Mouse (Mus musculus) stomach, embryonic 15.5 days (tissue): ENCODE measurements around the gene Slc25a20. TPM values are rescaled to one million over a fixed set of nuclear protein-coding genes. Genes with fewer than 3 reads are reported as not detected.

Experiments used
- ATAC-seq: fragments of 200-750 bp; cut with Nextera tagmentation; 2 replicates; pipeline ENCODE4 v1.8.0; 2017; ENCODE audit warnings: low read depth, moderate number of reproducible peaks, moderate TSS enrichment; ENCODE audit not compliant: insufficient read depth, low FRiP score
- H3K27ac ChIP-seq: fragments of 300-500 bp; sonication (generic); 2 replicates; pipeline ENCODE4 v1.5.1; 2015; ENCODE audit warnings: mild to moderate bottlenecking, inconsistent platforms
- H3K27me3 ChIP-seq: fragments of 300-500 bp; sonication (generic); replicated peaks from 2 replicates; pipeline ENCODE4 v1.6.1; 2015; ENCODE audit warnings: inconsistent platforms
- H3K36me3 ChIP-seq: fragments of 300-500 bp; sonication (generic); 2 replicates; pipeline ENCODE4 v1.6.1; 2015; ENCODE audit warnings: inconsistent platforms
- H3K4me1 ChIP-seq: fragments of 300-500 bp; sonication (generic); 2 replicates; pipeline ENCODE4 v1.6.1; 2015; ENCODE audit warnings: inconsistent platforms
- H3K4me2 ChIP-seq: fragments of 300-500 bp; sonication (generic); 2 replicates; pipeline ENCODE4 v1.6.1; 2015; ENCODE audit warnings: mild to moderate bottlenecking, inconsistent platforms
- H3K4me3 ChIP-seq: fragments of 300-500 bp; sonication (generic); replicated peaks from 2 replicates; pipeline ENCODE4 v1.5.1; 2015; ENCODE audit warnings: inconsistent platforms
- H3K9ac ChIP-seq: fragments of 300-500 bp; sonication (generic); 2 replicates; pipeline ENCODE4 v1.6.1; 2015; ENCODE audit warnings: inconsistent platforms
- H3K9me3 ChIP-seq: fragments of 300-500 bp; sonication (generic); 2 replicates; pipeline ENCODE4 v1.6.1; 2016; ENCODE audit warnings: inconsistent platforms
- WGBS: fragments of 180-500 bp; shearing (Covaris S2); methylation state at CpG from one replicate; pipeline ENCODE4 v1.1.7; 2015; 5-methylcytosine and 5-hydroxymethylcytosine counted together
- polyA plus RNA-seq: library from polyadenylated mRNA; unstranded; fragments of >200 nt; fragmentation: Nextera tagmentation; extraction: Ambion mirVana; gene quantifications from 2 replicates; pipeline ENCODE4 v1.2.1, GENCODE M21; 2015

The Slc25a20 gene
- polyA plus RNA-seq, result 40.5 and 51.1 TPM in 2 replicates

DNA sequence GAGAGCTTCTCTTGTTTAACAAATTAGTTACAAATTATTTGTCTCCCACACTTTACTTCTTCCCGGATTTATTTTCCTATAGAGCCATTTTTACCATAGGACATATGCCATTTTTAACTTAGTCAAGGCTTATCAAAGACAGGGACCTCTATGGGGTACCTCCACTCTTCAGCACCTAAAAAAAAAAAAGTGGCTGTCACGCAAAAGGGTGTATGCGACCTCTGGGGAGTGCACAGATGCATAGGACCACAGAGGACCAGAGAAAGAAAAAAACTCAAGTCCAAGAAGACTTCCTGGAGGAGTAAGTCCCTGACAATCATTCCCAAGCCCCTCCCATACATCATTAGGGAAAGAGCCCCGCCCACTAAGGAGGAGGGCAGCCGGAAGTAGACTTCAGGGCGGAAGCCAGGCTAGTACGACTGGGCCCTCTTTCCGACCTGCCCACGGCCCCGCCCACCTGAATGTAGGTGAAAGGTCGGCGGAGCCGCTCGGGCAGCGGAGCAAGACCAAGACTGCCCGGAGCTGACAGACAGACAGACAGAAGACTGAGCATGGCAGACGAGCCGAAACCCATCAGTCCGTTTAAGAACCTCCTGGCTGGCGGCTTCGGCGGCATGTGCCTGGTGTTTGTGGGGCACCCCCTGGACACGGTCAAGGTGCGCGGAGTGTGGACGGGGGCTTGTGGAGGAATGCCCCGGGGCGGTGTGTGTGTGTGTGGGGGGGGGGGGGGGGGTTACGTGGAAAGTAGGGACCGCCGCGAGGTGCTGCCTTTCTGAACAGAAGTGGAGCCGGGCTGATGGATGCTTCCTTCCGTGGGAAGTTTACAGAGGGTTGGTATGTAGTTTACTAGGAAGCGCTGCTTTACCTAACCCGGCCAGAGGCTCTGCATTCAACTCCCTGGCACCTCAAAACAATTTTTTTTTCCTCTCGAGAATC, at the start of gene Slc25a20:
Gene Slc25a20, plus strand, starts transcription at position 412 of the 936 bp plus-strand sequence.
- Histone ChIP-seq H3K27ac (0 out of 2 replicates have a peak within 1 kb of the TSS, but pooled peaks have one; percentile 11), H3K9me3 (no peaks in the 10 kb centered on the region), H3K9ac (peak within 1 kb of the TSS; percentile 39; the same call in 1 of the 2 replicates), H3K27me3 (no peaks in the 10 kb centered on the region), H3K4me3 (peak within 1 kb of the TSS; percentile 69), H3K4me1 (0 out of 2 replicates have a peak, but pooled peaks cover 4% of the 10 kb centered on the region), H3K4me2 (peak within 1 kb of the TSS; percentile 80), H3K36me3 (no peaks in the 10 kb centered on the region)
- peak; percentile 94 for ATAC-seq
- 2% methylated on average over 36 of the region's 37 CpGs for WGBS

DNA sequence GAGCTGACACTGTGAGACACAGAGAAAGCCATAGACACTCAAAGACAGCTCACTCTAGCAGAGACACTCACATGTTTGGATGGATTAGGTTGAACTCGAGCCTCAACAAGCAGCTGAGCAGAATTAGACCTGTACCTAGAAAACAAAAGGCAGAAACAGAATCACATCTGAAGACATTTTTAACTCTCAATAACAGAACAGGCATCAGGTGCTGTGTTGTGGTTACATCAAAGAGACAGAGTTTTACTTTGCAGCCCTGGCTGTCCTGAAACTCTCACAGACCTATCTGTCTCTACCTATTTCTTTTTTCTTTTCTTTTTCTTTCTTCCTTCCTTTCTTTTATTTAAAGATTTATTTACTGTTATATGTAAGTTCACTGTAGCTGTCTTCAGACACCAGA, 44.6 kb upstream of the Slc25a20 start:
- Histone ChIP-seq H3K9ac (no peak overlapping the region), H3K4me1 (no peaks in the 10 kb centered on the region), H3K36me3 (peaks cover 44% of the 10 kb centered on the region), H3K27me3 (no peaks in the 10 kb centered on the region), H3K27ac (no peak overlapping the region), H3K9me3 (no peaks in the 10 kb centered on the region), H3K4me2 (no peak overlapping the region), H3K4me3 (no peak overlapping the region)
- ATAC-seq, result no peak
- WGBS, result 94% methylated on average over 1 of the region's 1 CpGs

DNA sequence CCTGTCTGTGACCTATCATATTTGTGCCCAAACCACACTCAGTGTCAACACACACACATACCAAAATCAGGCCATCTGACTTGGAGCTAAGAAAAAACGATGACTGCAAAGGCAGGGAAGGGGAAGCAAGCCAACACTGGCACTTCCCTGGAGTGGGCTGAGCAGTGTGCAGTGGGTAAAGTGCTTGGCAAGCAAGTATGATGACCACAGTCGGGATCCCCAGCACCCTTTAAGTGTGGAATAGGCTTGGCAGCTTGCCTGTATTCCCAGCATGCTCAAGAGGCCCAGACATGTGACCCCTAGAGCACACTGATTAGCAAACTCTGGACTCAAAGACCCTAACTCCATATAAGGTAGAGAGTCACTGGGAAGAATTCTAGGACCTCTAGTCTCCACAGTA, 35.4 kb upstream of the Slc25a20 start:
- no peak for ATAC-seq
- no peaks in the 10 kb centered on the region for H3K27me3 ChIP-seq
- no peak overlapping the region for H3K9ac ChIP-seq
- no peaks in the 10 kb centered on the region for H3K9me3 ChIP-seq
- no peak overlapping the region for H3K4me3 ChIP-seq
- H3K27ac ChIP-seq, result no peak overlapping the region
- H3K36me3 ChIP-seq, result peaks cover 6% of the 10 kb centered on the region; the same call in 1 of the 2 replicates
- WGBS, result 50% methylated on average over 2 of the region's 2 CpGs
- no peak overlapping the region for H3K4me2 ChIP-seq
- H3K4me1 ChIP-seq, result no peaks in the 10 kb centered on the region

DNA sequence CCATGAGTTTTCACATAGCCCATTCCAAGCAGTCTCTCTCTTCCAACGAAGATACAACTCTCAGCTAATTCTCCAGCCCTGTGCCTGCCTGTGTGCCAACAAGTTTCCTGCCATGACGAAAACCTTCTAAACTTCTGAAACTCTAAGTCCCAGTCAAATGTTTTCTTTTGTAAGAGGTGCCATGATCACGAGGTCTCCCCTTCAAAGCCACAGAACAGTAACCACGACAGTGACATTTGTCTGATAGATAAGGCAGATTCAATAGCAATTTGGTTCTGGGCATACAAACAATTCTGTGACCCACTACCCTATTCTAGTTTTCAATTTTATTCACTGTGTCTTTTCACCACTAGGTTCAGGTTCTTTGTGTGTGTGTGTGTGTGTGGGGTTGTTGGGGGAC, 33.7 kb upstream of the Slc25a20 start:
- no peak overlapping the region for H3K27ac ChIP-seq
- no peak overlapping the region for H3K9ac ChIP-seq
- peaks cover 6% of the 10 kb centered on the region; the same call in 1 of the 2 replicates for H3K36me3 ChIP-seq
- 74% methylated on average over 4 of the region's 4 CpGs for WGBS
- H3K4me2 ChIP-seq, result no peak overlapping the region
- ATAC-seq, result no peak
- no peaks in the 10 kb centered on the region for H3K9me3 ChIP-seq
- no peaks in the 10 kb centered on the region for H3K4me1 ChIP-seq
- no peak overlapping the region for H3K4me3 ChIP-seq
- H3K27me3 ChIP-seq, result no peaks in the 10 kb centered on the region

DNA sequence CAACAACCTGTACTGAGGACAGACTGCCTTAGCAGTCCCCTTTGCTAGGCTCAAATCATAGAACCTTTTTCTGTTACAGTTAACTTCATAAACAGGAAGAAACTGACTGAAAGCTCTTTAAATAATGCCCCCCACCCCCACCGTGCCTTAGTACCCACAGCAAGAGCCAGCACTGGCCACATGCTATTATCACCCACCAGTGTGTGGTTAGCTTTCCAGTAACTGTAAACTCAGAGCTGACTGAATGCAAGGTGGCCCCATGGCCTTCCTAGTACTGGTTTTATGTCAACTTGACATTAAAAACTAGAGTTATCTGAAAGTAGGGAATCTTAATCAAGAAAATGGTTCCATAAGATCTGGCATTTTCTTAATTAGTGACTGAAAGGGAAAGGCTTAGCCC, 31.2 kb upstream of the Slc25a20 start:
- no peak for ATAC-seq
- Histone ChIP-seq H3K4me2 (no peak overlapping the region), H3K4me3 (no peak overlapping the region), H3K27ac (no peak overlapping the region), H3K4me1 (no peaks in the 10 kb centered on the region), H3K36me3 (no peaks in the 10 kb centered on the region), H3K9me3 (no peaks in the 10 kb centered on the region), H3K27me3 (no peaks in the 10 kb centered on the region), H3K9ac (no peak overlapping the region)
- 71% methylated on average over 1 of the region's 1 CpGs for WGBS

DNA sequence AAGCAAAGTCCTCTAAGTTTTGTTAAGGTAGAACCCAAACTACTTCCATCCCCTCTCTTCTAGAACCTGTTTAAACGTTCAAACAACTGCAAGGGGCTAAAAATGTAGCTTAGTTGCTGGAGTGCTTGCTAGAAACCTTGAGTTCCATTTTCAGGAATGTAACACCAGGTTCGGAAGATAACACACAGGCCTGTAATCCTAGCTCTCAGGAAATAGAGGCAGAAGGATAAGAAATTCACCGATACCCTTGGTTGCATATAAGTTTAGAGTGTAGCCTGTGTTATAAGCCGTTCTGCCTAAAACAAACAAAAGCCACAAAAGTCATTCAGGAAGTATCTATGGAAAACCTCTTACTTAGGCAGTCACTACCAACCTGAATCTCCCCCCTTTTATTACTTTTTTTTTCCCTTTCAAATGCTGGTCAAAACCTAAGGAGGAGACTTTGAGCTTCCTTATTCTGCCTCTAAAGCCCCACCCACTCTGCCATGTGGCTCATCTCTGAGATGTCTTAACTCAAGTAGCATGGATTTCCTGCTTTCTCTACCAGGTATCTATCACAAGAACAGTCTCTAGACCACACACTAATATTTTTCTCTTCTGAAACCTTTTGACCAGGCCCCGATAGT, 30.1 kb upstream of the Slc25a20 start:
- Histone ChIP-seq H3K9ac (no peak overlapping the region), H3K4me3 (no peak overlapping the region), H3K27me3 (no peaks in the 10 kb centered on the region), H3K9me3 (no peaks in the 10 kb centered on the region), H3K36me3 (no peaks in the 10 kb centered on the region), H3K27ac (no peak overlapping the region), H3K4me2 (no peak overlapping the region), H3K4me1 (no peaks in the 10 kb centered on the region)
- WGBS, result 73% methylated on average over 5 of the region's 5 CpGs
- no peak for ATAC-seq

DNA sequence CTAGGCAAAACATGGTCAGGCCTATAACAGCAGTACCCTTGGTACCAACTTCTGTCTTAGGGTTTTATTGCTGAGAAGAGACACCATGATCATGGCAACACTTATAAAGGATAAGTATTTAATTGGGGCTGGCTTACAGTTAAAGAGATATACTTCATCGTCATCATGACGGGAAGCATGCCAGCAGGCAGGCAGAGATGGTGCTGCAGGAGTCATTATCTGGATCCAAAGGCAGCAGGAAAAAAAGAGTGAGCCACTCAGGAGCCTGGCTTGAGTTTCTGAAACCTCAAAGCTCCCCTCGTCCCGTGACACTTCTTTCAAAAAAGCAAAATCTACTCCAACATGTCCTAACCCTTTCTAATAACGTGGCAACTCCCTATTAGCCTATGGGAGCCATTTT, 29.5 kb upstream of the Slc25a20 start:
- Histone ChIP-seq H3K9ac (no peak overlapping the region), H3K36me3 (no peaks in the 10 kb centered on the region)
- ATAC-seq, result no peak

DNA sequence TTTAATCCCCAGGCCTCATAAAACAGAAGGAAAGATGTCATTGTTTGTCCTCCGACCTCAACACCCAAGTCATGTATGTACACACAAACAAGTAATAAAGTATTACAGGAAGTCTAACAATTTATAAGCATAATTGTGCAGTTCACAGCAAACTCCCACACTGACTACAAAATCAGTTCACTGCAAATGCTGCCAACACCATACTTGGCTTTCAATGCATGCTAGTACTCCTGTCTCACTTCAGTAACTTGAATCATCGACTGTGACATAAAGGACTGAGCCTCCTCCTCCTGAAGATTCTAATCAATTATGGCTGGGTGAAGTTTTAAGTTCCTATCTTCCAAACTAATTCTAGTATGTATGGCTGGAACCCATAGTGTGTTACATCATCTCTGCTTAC, 28.0 kb upstream of the Slc25a20 start:
- H3K4me1 ChIP-seq, result no peaks in the 10 kb centered on the region
- no peaks in the 10 kb centered on the region for H3K9me3 ChIP-seq
- no peak overlapping the region for H3K4me2 ChIP-seq
- 83% methylated on average over 2 of the region's 2 CpGs for WGBS
- H3K4me3 ChIP-seq, result no peak overlapping the region
- H3K9ac ChIP-seq, result no peak overlapping the region
- no peaks in the 10 kb centered on the region for H3K36me3 ChIP-seq
- no peaks in the 10 kb centered on the region for H3K27me3 ChIP-seq
- no peak for ATAC-seq
- H3K27ac ChIP-seq, result no peak overlapping the region

More for the DNA sequence above, 29.5 kb upstream of the Slc25a20 start:
- Histone ChIP-seq H3K4me1 (no peaks in the 10 kb centered on the region), H3K4me2 (no peak overlapping the region), H3K4me3 (no peak overlapping the region), H3K9me3 (no peaks in the 10 kb centered on the region), H3K27me3 (no peaks in the 10 kb centered on the region), H3K27ac (no peak overlapping the region)
- 80% methylated on average over 5 of the region's 5 CpGs for WGBS

DNA sequence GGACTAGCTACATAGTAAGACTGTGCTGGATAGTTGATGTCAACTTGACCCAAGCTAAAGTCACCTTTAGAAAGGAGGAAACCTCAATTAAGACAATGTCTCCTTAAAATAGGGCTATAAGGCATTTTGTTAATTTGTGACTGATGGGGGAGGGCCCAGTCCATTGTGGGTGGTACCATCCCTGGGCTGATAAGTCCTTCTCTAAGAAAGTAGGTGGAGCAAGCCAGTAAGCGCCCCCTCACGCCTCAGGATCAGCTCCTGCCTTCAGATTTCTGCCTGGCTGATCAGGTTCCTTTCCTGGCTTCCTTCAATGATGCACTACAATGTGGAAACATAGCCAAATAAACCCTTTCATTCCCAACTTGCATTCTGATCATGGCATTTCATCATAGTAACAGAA, 26.5 kb upstream of the Slc25a20 start:
- Histone ChIP-seq H3K4me3 (no peak overlapping the region), H3K4me2 (no peak overlapping the region), H3K9ac (no peak overlapping the region), H3K27me3 (no peaks in the 10 kb centered on the region), H3K36me3 (no peaks in the 10 kb centered on the region), H3K4me1 (no peaks in the 10 kb centered on the region), H3K27ac (no peak overlapping the region), H3K9me3 (no peaks in the 10 kb centered on the region)
- 71% methylated on average over 2 of the region's 2 CpGs for WGBS
- ATAC-seq, result no peak

DNA sequence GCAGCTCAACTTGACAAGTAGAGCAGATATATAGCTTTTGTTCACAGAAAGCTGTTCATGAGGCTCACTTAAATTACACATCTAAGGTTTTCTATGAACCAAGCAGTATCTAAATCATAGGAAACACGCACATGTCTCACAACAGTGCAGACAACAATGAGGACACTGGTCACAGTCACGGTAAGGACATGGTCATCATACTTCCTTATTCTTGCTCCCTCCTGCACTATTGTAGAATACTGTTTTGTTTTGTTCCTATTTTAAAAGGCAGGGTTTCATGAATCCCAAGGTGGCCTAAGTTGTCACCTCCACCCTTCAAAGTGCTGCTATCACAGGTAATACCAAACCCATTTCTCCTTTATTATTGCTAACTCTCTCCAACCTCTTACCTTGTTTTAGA, 22.1 kb upstream of the Slc25a20 start:
- Histone ChIP-seq H3K4me1 (no peaks in the 10 kb centered on the region), H3K27me3 (no peaks in the 10 kb centered on the region), H3K9ac (no peak overlapping the region), H3K36me3 (no peaks in the 10 kb centered on the region), H3K4me2 (no peak overlapping the region), H3K4me3 (no peak overlapping the region), H3K27ac (no peak overlapping the region), H3K9me3 (no peaks in the 10 kb centered on the region)
- WGBS, result 92% methylated on average over 2 of the region's 2 CpGs
- no peak for ATAC-seq

DNA sequence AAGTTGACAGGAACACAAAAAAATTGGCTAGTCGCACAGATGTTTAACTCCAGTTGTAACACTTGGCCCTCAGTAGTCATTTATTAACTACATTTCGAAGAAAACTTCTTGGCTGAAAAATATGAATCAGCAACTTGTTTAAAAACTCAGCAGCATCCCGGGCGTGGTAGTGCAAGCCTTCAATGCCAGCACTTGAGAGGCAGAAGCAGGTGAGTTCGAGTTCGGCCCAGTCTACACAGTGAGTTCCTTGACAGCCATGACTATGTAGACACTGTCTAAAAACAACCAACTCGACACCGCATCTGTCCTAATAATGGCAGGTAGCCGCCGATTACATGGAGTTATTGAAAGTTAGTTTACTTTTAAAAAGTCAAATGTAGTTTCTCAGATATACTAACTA, 13.7 kb upstream of the Slc25a20 start:
- Histone ChIP-seq H3K4me3 (peak overlapping the region; percentile 88), H3K27ac (peak overlapping the region; percentile 94; the same call in 1 of the 2 replicates), H3K9me3 (no peaks in the 10 kb centered on the region), H3K27me3 (no peaks in the 10 kb centered on the region), H3K9ac (no peak overlapping the region), H3K4me2 (peak overlapping the region; percentile 58), H3K36me3 (no peaks in the 10 kb centered on the region), H3K4me1 (peaks cover 7% of the 10 kb centered on the region; the same call in 1 of the 2 replicates)
- WGBS, result 23% methylated on average over 10 of the region's 10 CpGs
- no peak for ATAC-seq
